Mouse (Mus musculus) duodenum, adult 2 months (tissue): ENCODE measurements around the gene Gm21958. TPM values are rescaled to one million over a fixed set of nuclear protein-coding genes. Genes with fewer than 3 reads are reported as not detected.

Experiments used
- polyA plus RNA-seq: library from polyadenylated mRNA; depleted of rRNA; stranded (reverse); fragments of >200 nt; gene quantifications from 2 replicates; pipeline ENCODE4 v1.2.3, GENCODE M21; 2012; ENCODE audit warnings: low replicate concordance; rRNA removed

The Gm21958 gene
- not detected in 2 replicates for polyA plus RNA-seq

GRCm38 (mm10) chr3:54714253-54714652, at the start of gene Gm21958:
Gene Gm21958, minus strand, starts transcription at chr3:54714353.

GRCm38 (mm10) chr3:54755145-54756041, 41.2 kb upstream of the Gm21958 start, which contains the start of gene Smad9:
Gene Smad9, plus strand, starts transcription at chr3:54755582.

GRCm38 (mm10) chr3:54735247-54736046, 21.3 kb upstream of the Gm21958 start, which contains the start of the genes Exosc8 and Alg5:
Gene Exosc8, minus strand, starts transcription at chr3:54735393.
Gene Alg5, plus strand, starts transcription at chr3:54735539.

GRCm38 (mm10) chr3:54692202-54693055, 21.7 kb downstream of the Gm21958 start, which contains the start of gene Supt20:
Gene Supt20, plus strand, starts transcription at chr3:54692807.

Other genes with a start within 250 kb of the Gm21958 start
- gene Supt20, start 21.5 kb downstream of the Gm21958 start, polyA plus RNA-seq: 19.5 and 22.5 TPM in 2 replicates
- 4.6 and 4.9 TPM in 2 replicates for gene Exosc8, start 21.0 kb upstream of the Gm21958 start, polyA plus RNA-seq
- 4.1 and 7.4 TPM in 2 replicates for gene Alg5, start 21.2 kb upstream of the Gm21958 start, polyA plus RNA-seq
- 0.45 and 2.3 TPM in 2 replicates for gene Smad9, start 41.2 kb upstream of the Gm21958 start, polyA plus RNA-seq
- gene Rfxap, start 93.4 kb upstream of the Gm21958 start, polyA plus RNA-seq: 8.7 and 23.8 TPM in 2 replicates
- gene Sertm1, start 201.5 kb upstream of the Gm21958 start, polyA plus RNA-seq: 0.50 and 1.7 TPM in 2 replicates